Mouse (Mus musculus) liver, adult 2 months (tissue): ENCODE results near the gene Fam84a.

Experiments used
- CTCF ChIP-seq: fragments of 200-500 bp; IDR thresholded peaks from 2 replicates; pipeline ENCODE4 v1.5.1; 2011; ENCODE audit warnings: low read depth, low read length, control low read depth
- POLR2A ChIP-seq: fragments of 200-500 bp; IDR thresholded peaks from 2 replicates; pipeline ENCODE4 v1.6.1; 2011; ENCODE audit warnings: low read length, control low read depth; ENCODE audit not compliant: insufficient read depth; ENCODE audit errors: extremely low read depth

DNA sequence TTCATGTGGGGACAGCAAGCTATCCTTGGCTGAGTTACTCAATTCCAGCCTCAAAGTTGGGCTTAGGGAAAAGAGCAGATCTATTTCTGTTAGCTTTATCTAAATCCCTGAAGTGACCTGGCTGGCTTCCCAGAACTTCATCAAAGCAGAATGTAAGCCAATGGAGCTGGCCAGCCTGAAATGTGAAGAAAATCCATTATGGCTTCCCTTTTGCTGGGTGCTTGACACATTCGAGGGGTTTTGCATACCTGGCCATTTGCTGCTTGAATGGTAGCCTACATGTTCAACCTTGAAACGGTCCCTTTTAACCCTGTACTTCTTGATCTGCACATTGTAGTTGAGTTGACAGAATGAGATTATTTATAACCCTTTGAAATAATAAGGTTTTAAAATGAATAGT, 13.9 kb upstream of the Fam84a start:
- no peak for TF ChIP-seq POLR2A
- no peak for TF ChIP-seq CTCF
